Mouse (Mus musculus) kidney, embryonic 16.5 days (tissue): ENCODE measurements around the gene Add3. TPM values are rescaled to one million over a fixed set of nuclear protein-coding genes. Genes with fewer than 3 reads are reported as not detected.

Experiments used
- ATAC-seq: fragments of 200-750 bp; cut with Nextera tagmentation; 2 replicates; pipeline ENCODE4 v1.8.0; 2017; ENCODE audit warnings: moderate TSS enrichment; ENCODE audit not compliant: low FRiP score, low TSS enrichment
- H3K27ac ChIP-seq: fragments of 300-500 bp; sonication (generic); 2 replicates; pipeline ENCODE4 v1.5.1; 2014; ENCODE audit warnings: low read length
- H3K27me3 ChIP-seq: fragments of 300-500 bp; sonication (generic); 2 replicates; pipeline ENCODE4 v1.6.1; 2014; ENCODE audit warnings: low read length, control low read depth, mixed read lengths; ENCODE audit not compliant: insufficient read depth
- H3K36me3 ChIP-seq: fragments of 300-500 bp; sonication (generic); 2 replicates; pipeline ENCODE4 v1.6.1; 2014; ENCODE audit warnings: low read length, control low read depth, mixed read lengths; ENCODE audit not compliant: insufficient read depth
- H3K4me1 ChIP-seq: fragments of 300-500 bp; sonication (generic); 2 replicates; pipeline ENCODE4 v1.6.1; 2014; ENCODE audit warnings: low read length, control low read depth, mixed read lengths; ENCODE audit not compliant: insufficient read depth
- H3K4me2 ChIP-seq: fragments of 300-500 bp; sonication (generic); replicated peaks from 2 replicates; pipeline ENCODE4 v1.6.1; 2014; ENCODE audit warnings: low read depth, low read length
- H3K4me3 ChIP-seq: fragments of 300-500 bp; sonication (generic); 2 replicates; pipeline ENCODE4 v1.5.1; 2014; ENCODE audit warnings: mild to moderate bottlenecking, low read length
- H3K9ac ChIP-seq: fragments of 300-500 bp; sonication (generic); replicated peaks from 2 replicates; pipeline ENCODE4 v1.6.1; 2014; ENCODE audit warnings: low read length
- H3K9me3 ChIP-seq: fragments of 300-500 bp; sonication (generic); 2 replicates; pipeline ENCODE4 v1.6.1; 2016; ENCODE audit warnings: low read length, control low read depth
- WGBS: fragments of 180-500 bp; shearing (Covaris S2); extraction: QIAGEN DNeasy Blood & Tissue Kit; methylation state at CpG from one replicate; pipeline ENCODE4 v1.1.7; 2014; 5-methylcytosine and 5-hydroxymethylcytosine counted together
- polyA plus RNA-seq: library from polyadenylated mRNA; unstranded; fragments of >200 nt; fragmentation: Nextera tagmentation; extraction: Ambion mirVana; gene quantifications from 2 replicates; pipeline ENCODE4 v1.2.1, GENCODE M21; 2015

Gene Add3
- polyA plus RNA-seq, 1 experiment from 2014 or later: 85.1 TPM

DNA sequence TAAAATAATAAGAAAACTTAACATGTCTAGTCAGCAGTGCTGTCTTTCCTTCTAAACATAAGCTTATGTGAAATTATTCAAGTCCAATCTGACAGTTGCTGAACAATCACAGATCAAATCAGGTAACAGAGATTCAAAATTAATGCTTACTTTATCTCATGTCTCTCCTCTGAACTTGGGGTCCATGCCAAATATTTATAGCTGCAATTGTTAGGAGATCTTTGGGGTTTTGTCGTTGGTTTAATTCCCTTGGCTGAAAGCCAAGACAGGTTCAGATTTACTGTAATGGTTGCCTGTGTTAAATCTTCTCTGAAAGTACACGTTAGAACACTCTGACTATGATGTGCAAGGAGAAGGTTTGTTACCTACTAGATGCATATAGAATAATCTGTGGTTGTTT lies 4.8 kb downstream of the Add3 start:
- H3K9ac ChIP-seq: no peak overlapping the region
- H3K4me2 ChIP-seq: no peak overlapping the region
- H3K4me1 ChIP-seq: peaks cover 28% of the 10 kb centered on the region
- H3K36me3 ChIP-seq: no peaks in the 10 kb centered on the region
- no peak overlapping the region for H3K4me3 ChIP-seq
- WGBS: 7% methylated on average over 2 of the region's 2 CpGs
- ATAC-seq: no peak
- H3K9me3 ChIP-seq: no peaks in the 10 kb centered on the region
- no peaks in the 10 kb centered on the region for H3K27me3 ChIP-seq
- no peak overlapping the region for H3K27ac ChIP-seq

- Histone ChIP-seq H3K9ac (no peak overlapping the region), H3K27me3 (no peaks in the 10 kb centered on the region)
- ATAC-seq: no peak
Observed at GRCm38 (mm10) chr19:53149381-53149780, 9.1 kb downstream of the Add3 start.

GRCm38 (mm10) chr19:53152451-53152850 lies 12.2 kb downstream of the Add3 start:
- H3K4me2 ChIP-seq: no peak overlapping the region
- H3K36me3 ChIP-seq: no peaks in the 10 kb centered on the region
- no peak for ATAC-seq
- 89% methylated on average over 4 of the region's 4 CpGs for WGBS
- no peak overlapping the region for H3K27ac ChIP-seq
- H3K9ac ChIP-seq: no peak overlapping the region
- no peak overlapping the region for H3K4me3 ChIP-seq
- H3K9me3 ChIP-seq: no peaks in the 10 kb centered on the region
- peaks cover 3% of the 10 kb centered on the region; the same call in 1 of the 2 replicates for H3K4me1 ChIP-seq
- H3K27me3 ChIP-seq: no peaks in the 10 kb centered on the region

More at GRCm38 (mm10) chr19:53149381-53149780, 9.1 kb downstream of the Add3 start:
- H3K9me3 ChIP-seq: no peaks in the 10 kb centered on the region
- H3K4me3 ChIP-seq: no peak overlapping the region
- no peaks in the 10 kb centered on the region for H3K36me3 ChIP-seq
- WGBS: 45% methylated on average over 3 of the region's 3 CpGs
- peaks cover 15% of the 10 kb centered on the region for H3K4me1 ChIP-seq
- no peak overlapping the region for H3K27ac ChIP-seq
- H3K4me2 ChIP-seq: no peak overlapping the region

DNA sequence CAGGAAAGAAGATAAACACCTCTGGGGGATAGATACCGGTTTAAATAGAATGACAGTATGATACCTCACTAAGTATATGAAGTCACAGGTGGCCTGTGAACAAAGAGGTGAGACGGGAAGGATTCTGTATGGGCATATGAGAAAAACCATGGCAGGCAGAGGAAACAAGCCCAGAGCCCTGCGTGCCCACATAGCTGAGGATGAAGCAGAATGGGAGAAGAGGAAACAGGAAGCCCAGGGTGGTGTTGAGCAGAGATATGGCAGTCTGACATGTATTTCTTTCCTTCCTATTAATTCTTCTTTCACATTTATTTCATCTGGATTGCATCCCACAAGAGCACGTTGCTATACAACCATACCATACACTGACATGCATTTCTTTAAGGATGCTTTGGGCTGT lies 12.9 kb downstream of the Add3 start:
- Histone ChIP-seq H3K4me2 (no peak overlapping the region), H3K27ac (no peak overlapping the region), H3K27me3 (no peaks in the 10 kb centered on the region), H3K4me3 (no peak overlapping the region), H3K4me1 (peaks cover 3% of the 10 kb centered on the region; the same call in 1 of the 2 replicates), H3K9me3 (no peaks in the 10 kb centered on the region), H3K36me3 (no peaks in the 10 kb centered on the region), H3K9ac (no peak overlapping the region)
- no peak for ATAC-seq
- WGBS: 74% methylated on average over 4 of the region's 4 CpGs

DNA sequence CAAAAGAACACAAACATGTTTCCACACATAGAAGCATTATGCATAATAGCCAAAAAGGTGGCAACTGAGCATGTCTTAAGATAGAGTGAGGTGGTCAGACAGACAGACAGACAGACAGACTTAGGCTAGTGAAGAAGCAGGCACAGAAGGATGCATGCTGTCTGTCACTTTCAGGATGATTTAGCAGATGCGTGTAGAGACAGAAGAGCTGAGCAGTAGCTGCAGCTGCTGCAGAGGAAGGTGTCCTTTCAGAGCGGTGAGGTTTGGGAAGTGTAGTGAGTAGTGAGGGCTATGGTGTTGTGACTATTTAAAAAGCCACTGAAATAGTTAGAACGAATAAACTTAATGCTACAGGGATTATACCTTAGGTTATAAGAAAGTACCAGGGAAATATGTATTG lies 13.9 kb downstream of the Add3 start:
- no peaks in the 10 kb centered on the region for H3K36me3 ChIP-seq
- H3K4me1 ChIP-seq: 0 out of 2 replicates have a peak, but pooled peaks cover 3% of the 10 kb centered on the region
- ATAC-seq: no peak
- no peak overlapping the region for H3K27ac ChIP-seq
- no peaks in the 10 kb centered on the region for H3K27me3 ChIP-seq
- no peaks in the 10 kb centered on the region for H3K9me3 ChIP-seq
- no peak overlapping the region for H3K9ac ChIP-seq
- no peak overlapping the region for H3K4me3 ChIP-seq
- WGBS: 84% methylated on average over 3 of the region's 3 CpGs
- H3K4me2 ChIP-seq: no peak overlapping the region

- Histone ChIP-seq H3K36me3 (no peaks in the 10 kb centered on the region), H3K27me3 (no peaks in the 10 kb centered on the region), H3K4me1 (0 out of 2 replicates have a peak, but pooled peaks cover 3% of the 10 kb centered on the region), H3K4me3 (no peak overlapping the region), H3K27ac (no peak overlapping the region), H3K9ac (no peak overlapping the region), H3K4me2 (no peak overlapping the region), H3K9me3 (no peaks in the 10 kb centered on the region)
- ATAC-seq: no peak
- 85% methylated on average over 3 of the region's 3 CpGs for WGBS
Observed at GRCm38 (mm10) chr19:53156361-53156760, 16.1 kb downstream of the Add3 start.

DNA sequence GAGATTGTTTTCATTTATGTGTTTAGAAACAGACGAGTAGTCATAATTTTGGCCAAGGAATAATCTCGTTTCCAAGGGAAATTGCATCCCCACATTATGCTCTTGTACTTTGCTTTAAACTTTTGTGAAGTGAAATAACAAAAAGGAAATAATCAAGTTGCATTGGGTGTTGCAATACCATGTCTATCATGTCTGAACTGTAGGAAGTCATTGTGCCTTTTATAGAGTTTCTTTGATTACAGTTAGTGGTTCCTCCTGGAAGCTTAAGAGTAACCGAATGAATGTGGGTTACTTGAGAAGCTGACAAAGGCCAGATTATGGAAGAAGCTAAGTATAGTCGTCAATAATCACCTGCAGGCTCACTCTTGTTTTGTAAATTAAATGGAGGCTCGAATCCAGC lies 16.9 kb downstream of the Add3 start:
- H3K9ac ChIP-seq: no peak overlapping the region
- H3K4me2 ChIP-seq: no peak overlapping the region
- no peak overlapping the region for H3K27ac ChIP-seq
- no peaks in the 10 kb centered on the region for H3K27me3 ChIP-seq
- H3K36me3 ChIP-seq: no peaks in the 10 kb centered on the region
- no peak overlapping the region for H3K4me3 ChIP-seq
- H3K9me3 ChIP-seq: no peaks in the 10 kb centered on the region
- no peak for ATAC-seq
- 86% methylated on average over 5 of the region's 5 CpGs for WGBS
- H3K4me1 ChIP-seq: 0 out of 2 replicates have a peak, but pooled peaks cover 3% of the 10 kb centered on the region

DNA sequence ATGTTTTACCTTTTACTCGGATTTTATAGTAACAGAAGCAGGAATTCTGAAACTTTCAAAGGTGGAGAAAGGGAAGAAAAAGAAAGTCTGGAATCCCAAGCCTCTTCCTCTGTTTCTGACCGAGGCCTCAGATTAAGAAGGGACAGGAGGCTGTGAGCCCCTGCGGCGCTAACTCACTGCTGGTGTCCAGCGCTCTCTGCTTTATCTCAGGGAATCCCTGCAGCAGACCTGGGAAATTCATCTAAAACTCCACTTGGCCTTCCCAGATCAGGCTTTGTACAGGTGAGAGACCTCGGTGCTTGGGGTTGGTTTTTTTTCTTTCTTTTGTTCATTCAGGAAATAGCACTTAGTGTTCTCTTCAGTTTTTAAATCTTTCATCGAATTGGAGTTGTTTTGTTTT lies 19.1 kb downstream of the Add3 start:
- Histone ChIP-seq H3K4me1 (no peaks in the 10 kb centered on the region), H3K9ac (no peak overlapping the region), H3K4me3 (no peak overlapping the region), H3K27me3 (no peaks in the 10 kb centered on the region), H3K27ac (no peak overlapping the region), H3K9me3 (no peaks in the 10 kb centered on the region), H3K36me3 (no peaks in the 10 kb centered on the region), H3K4me2 (no peak overlapping the region)
- no peak for ATAC-seq
- WGBS: 63% methylated on average over 7 of the region's 7 CpGs

DNA sequence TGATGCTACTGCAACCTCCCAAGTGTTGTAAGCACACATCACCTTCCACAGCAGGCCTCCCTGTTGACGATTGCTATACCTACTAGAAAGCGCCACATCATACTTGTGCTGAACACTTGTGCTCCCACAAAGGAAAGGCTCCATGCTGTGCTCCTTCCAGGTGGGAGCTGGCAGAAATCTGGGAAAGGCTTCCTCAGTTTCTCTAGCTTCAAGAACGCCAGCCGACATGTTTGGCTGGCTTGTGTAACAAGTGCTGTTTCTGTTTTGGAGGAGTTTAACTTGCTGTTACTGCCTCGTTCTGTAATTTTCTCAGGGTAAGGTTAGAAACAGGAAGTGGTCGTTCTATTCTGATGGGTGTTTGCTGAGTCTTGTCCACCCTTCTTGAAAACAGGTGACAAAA lies 22.7 kb downstream of the Add3 start:
- Histone ChIP-seq H3K9ac (no peak overlapping the region), H3K4me2 (no peak overlapping the region), H3K9me3 (no peaks in the 10 kb centered on the region), H3K27me3 (no peaks in the 10 kb centered on the region), H3K36me3 (no peaks in the 10 kb centered on the region), H3K4me1 (no peaks in the 10 kb centered on the region), H3K4me3 (no peak overlapping the region), H3K27ac (no peak overlapping the region)
- 86% methylated on average over 6 of the region's 6 CpGs for whole genome bisulfite sequencing
- ATAC-seq: no peak

DNA sequence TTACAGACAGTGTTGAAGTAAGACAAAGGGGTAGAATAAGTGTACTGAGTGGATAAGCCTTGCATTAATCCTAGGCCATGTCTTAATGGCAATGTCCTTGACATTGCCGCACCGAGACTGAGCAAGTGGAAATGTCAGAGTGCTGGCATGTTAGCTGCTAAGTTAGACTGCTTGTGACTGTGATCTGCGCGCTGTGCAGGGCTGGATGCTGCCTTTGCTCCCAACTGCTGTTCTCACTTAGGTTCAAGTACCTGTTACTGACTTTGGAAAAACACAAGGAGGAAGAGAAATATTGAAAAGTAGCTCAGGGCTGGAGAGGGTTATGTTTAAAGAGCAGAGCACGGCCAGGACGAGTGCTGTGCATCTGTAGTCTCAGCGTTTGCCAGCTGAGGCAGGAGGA lies 24.4 kb downstream of the Add3 start:
- Histone ChIP-seq H3K27ac (no peak overlapping the region), H3K4me1 (peaks cover 10% of the 10 kb centered on the region), H3K9ac (no peak overlapping the region), H3K4me2 (no peak overlapping the region), H3K9me3 (no peaks in the 10 kb centered on the region), H3K27me3 (no peaks in the 10 kb centered on the region), H3K36me3 (no peaks in the 10 kb centered on the region), H3K4me3 (no peak overlapping the region)
- no peak for ATAC-seq
- WGBS: 87% methylated on average over 7 of the region's 7 CpGs
